Mouse (Mus musculus) limb, embryonic 12.5 days (tissue): ENCODE results near the gene Med19. TPM values are rescaled to one million over a fixed set of nuclear protein-coding genes. Genes with fewer than 3 reads are reported as not detected.

ENCODE experiments used
- ATAC-seq: fragments of 200-750 bp; cut with Nextera tagmentation; 2 replicates; pipeline ENCODE4 v1.8.0; 2017; ENCODE audit warnings: low read depth, moderate TSS enrichment; ENCODE audit not compliant: insufficient number of reproducible peaks, insufficient read depth, low FRiP score, low TSS enrichment
- H3K27ac ChIP-seq: fragments of 300-500 bp; sonication (generic); 2 replicates; pipeline ENCODE4 v1.5.1; 2016; ENCODE audit warnings: mild to moderate bottlenecking, moderate library complexity
- H3K27me3 ChIP-seq: fragments of 300-500 bp; sonication (generic); 2 replicates; pipeline ENCODE4 v1.6.1; 2016; ENCODE audit warnings: mild to moderate bottlenecking, moderate library complexity
- H3K36me3 ChIP-seq: fragments of 300-500 bp; sonication (generic); 2 replicates; pipeline ENCODE4 v1.6.1; 2016; ENCODE audit warnings: mild to moderate bottlenecking, moderate library complexity
- H3K4me1 ChIP-seq: fragments of 300-500 bp; sonication (generic); replicated peaks from 2 replicates; pipeline ENCODE4 v1.6.1; 2016
- H3K4me2 ChIP-seq: fragments of 300-500 bp; sonication (generic); 2 replicates; pipeline ENCODE4 v1.6.1; 2016; ENCODE audit warnings: mild to moderate bottlenecking, moderate library complexity
- H3K4me3 ChIP-seq: fragments of 300-500 bp; sonication (generic); replicated peaks from 2 replicates; pipeline ENCODE4 v1.5.1; 2016; ENCODE audit warnings: mild to moderate bottlenecking
- H3K9ac ChIP-seq: fragments of 300-500 bp; sonication (generic); replicated peaks from 2 replicates; pipeline ENCODE4 v1.6.1; 2016; ENCODE audit warnings: mild to moderate bottlenecking, moderate library complexity
- H3K9me3 ChIP-seq: fragments of 300-500 bp; sonication (generic); 2 replicates; pipeline ENCODE4 v1.6.1; 2016; ENCODE audit warnings: mild to moderate bottlenecking, moderate library complexity
- WGBS: fragments of 180-500 bp; shearing (Covaris S2); methylation state at CpG from one replicate; pipeline ENCODE4 v1.1.7; 2016; 5-methylcytosine and 5-hydroxymethylcytosine counted together
- polyA plus RNA-seq: library from polyadenylated mRNA; unstranded; fragments of >200 nt; fragmentation: Nextera tagmentation; extraction: Ambion mirVana; gene quantifications from 2 replicates; pipeline ENCODE4 v1.2.1, GENCODE M21; 2016

Gene Med19
- polyA plus RNA-seq, 1 experiment from 2014 or later: 37.4 TPM

DNA sequence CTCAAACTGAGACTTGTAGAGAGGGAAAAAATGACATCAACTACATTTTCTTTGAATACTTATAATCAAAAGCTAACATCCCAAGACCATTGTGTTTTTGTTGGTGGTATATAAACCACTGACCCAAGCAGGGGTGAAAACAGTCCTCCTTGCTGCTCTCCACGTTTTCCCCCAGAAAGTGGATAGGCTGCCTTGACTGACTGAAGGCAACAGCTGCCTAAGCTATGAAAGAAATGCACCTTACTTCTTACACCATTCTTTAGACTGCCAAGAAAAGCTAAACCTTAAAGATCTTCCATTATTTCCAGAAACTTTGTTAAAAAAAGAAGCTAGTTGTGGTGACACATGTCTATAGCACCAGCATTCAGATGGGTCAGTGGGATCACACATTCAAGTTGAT lies 32.1 kb upstream of the Med19 start:
- ATAC-seq: no peak
- H3K9me3 ChIP-seq: no peaks in the 10 kb centered on the region
- no peak overlapping the region for H3K27ac ChIP-seq
- no peak overlapping the region for H3K4me3 ChIP-seq
- no peaks in the 10 kb centered on the region for H3K27me3 ChIP-seq
- no peak overlapping the region for H3K4me2 ChIP-seq
- no peak overlapping the region for H3K9ac ChIP-seq
- peaks cover 13% of the 10 kb centered on the region for H3K4me1 ChIP-seq
- WGBS: 67% methylated on average over 1 of the region's 1 CpGs
- H3K36me3 ChIP-seq: no peaks in the 10 kb centered on the region

DNA sequence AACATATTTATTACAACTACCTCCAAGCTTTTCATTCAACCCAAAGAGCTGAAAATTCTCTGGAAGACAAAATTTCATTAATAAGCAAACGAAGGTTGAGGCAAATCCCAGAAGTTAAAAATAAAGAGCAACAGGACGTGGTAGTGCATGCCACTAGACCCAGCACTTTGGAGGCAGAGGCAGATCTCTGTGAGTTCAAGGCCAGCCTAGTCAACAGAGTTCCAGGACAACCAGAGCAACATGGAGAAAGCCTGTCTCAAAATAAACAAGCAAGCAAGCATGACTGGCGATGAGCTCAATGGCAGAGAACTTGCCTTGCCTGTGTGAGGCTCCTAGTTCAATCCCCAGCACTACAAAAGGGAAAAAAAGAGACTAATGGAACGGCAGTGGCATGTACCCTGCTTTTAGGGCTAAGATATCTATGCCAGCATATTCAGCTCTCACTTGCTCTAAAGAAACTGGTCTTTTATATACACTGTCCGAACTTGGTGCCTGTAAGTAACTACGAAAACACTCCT lies 31.1 kb upstream of the Med19 start:
- Histone ChIP-seq H3K9me3 (no peaks in the 10 kb centered on the region), H3K4me1 (peaks cover 13% of the 10 kb centered on the region), H3K27me3 (no peaks in the 10 kb centered on the region), H3K36me3 (no peaks in the 10 kb centered on the region), H3K4me3 (no peak overlapping the region), H3K9ac (no peak overlapping the region), H3K27ac (no peak overlapping the region), H3K4me2 (no peak overlapping the region)
- WGBS: 92% methylated on average over 6 of the region's 6 CpGs
- ATAC-seq: no peak

DNA sequence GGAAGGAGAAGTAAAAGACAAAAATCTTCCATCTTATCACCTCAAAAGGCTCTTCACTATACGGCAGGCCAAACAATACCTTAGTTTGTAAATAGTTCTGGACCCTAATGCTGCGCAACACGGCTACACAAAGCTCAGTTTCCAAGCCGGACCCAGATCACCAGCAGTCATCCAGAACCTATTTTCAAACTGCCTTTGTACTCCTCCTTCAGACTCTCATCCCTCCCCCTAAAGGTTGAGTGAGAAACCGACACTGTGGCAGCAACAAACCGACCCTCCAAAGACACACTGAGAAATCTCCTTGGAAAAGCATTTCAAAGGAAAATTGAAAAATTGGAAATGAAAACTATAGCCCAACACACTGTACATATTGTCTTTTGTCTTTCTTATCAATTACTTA lies 29.8 kb upstream of the Med19 start:
- H3K27me3 ChIP-seq: no peaks in the 10 kb centered on the region
- no peaks in the 10 kb centered on the region for H3K36me3 ChIP-seq
- peak overlapping the region; percentile 70 for H3K4me3 ChIP-seq
- H3K27ac ChIP-seq: no peak overlapping the region
- no peak for ATAC-seq
- no peaks in the 10 kb centered on the region for H3K9me3 ChIP-seq
- H3K4me2 ChIP-seq: peak overlapping the region; percentile 71
- peak overlapping the region; percentile 46 for H3K9ac ChIP-seq
- 55% methylated on average over 6 of the region's 6 CpGs for WGBS
- H3K4me1 ChIP-seq: peaks cover 13% of the 10 kb centered on the region

GRCm38 (mm10) chr2:84649674-84650073 lies 28.5 kb upstream of the Med19 start:
- Histone ChIP-seq H3K27me3 (no peaks in the 10 kb centered on the region), H3K9me3 (no peaks in the 10 kb centered on the region), H3K36me3 (no peaks in the 10 kb centered on the region), H3K4me1 (peaks cover 13% of the 10 kb centered on the region), H3K4me2 (peak overlapping the region; percentile 71), H3K9ac (peak overlapping the region; percentile 83), H3K27ac (peak overlapping the region; percentile 97; the same call in 1 of the 2 replicates), H3K4me3 (peak overlapping the region; percentile 70)
- WGBS: 0% methylated on average over 10 of the region's 10 CpGs
- no peak for ATAC-seq

- Histone ChIP-seq H3K27me3 (no peaks in the 10 kb centered on the region), H3K27ac (peak within 1 kb of the TSS; percentile 97), H3K4me2 (peak within 1 kb of the TSS; percentile 71), H3K36me3 (no peaks in the 10 kb centered on the region), H3K4me1 (peaks cover 13% of the 10 kb centered on the region), H3K4me3 (peak within 1 kb of the TSS; percentile 70), H3K9ac (peak within 1 kb of the TSS; percentile 83), H3K9me3 (no peaks in the 10 kb centered on the region)
- WGBS: under 1% methylated on average over 15 of the region's 15 CpGs
- peak; percentile 95 for ATAC-seq
These were observed 27.6 kb upstream of the Med19 start, which contains the start of gene Ctnnd1 for GRCm38 (mm10) chr2:84650464-84651195. Gene Ctnnd1 (minus strand): TSS chr2:84650765.

DNA sequence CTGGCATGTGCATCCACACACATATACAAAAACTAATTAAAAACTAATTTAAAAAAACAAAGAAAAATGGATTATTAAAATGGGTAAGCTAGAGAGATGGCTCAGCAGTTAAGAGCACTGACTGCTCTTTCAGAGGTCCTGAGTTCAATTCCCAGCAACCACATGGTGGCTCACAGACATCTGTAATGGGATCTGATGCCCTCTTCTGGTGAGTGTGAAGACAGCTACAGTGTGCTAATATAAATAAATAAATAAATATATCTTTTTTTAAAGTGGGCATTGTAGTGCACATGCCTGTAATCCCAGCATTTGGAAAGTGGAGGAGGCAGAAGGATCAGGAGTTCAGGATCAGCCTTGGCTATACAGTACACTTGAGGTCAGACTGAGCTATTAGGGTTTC lies 24.8 kb upstream of the Med19 start:
- Histone ChIP-seq H3K4me1 (peaks cover 4% of the 10 kb centered on the region; the same call in 1 of the 2 replicates), H3K27me3 (no peaks in the 10 kb centered on the region), H3K36me3 (no peaks in the 10 kb centered on the region), H3K9me3 (no peaks in the 10 kb centered on the region), H3K4me3 (no peak overlapping the region), H3K9ac (no peak overlapping the region), H3K27ac (no peak overlapping the region), H3K4me2 (no peak overlapping the region)
- no peak for ATAC-seq

DNA sequence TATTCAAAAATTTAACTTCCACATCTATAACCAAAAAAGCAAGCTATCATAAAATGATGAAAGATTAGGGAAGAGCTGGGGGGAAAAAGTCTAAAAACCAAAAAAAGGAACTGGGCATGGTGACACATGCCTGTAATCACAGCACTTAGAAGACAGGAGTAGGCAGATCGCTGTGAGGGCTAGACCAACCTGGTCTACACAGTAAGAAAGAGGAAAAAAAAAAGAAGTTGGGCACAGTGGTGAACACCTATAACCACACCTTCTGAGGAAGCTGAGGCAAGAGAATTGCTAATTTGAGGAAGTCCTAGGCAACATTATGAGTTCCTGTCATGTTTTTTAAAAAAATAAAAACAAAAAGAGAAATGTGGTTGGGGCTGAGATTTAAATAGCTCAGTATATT lies 22.3 kb upstream of the Med19 start:
- Histone ChIP-seq H3K4me2 (no peak overlapping the region), H3K4me1 (no peaks in the 10 kb centered on the region), H3K4me3 (no peak overlapping the region), H3K27ac (no peak overlapping the region), H3K9me3 (no peaks in the 10 kb centered on the region), H3K36me3 (no peaks in the 10 kb centered on the region), H3K9ac (no peak overlapping the region), H3K27me3 (no peaks in the 10 kb centered on the region)
- ATAC-seq: no peak
- WGBS: 75% methylated on average over 1 of the region's 1 CpGs

- Histone ChIP-seq H3K4me1 (no peaks in the 10 kb centered on the region), H3K4me3 (no peak within 1 kb of the TSS), H3K27ac (no peak within 1 kb of the TSS), H3K9ac (no peak within 1 kb of the TSS), H3K4me2 (no peak within 1 kb of the TSS), H3K27me3 (no peaks in the 10 kb centered on the region), H3K36me3 (no peaks in the 10 kb centered on the region), H3K9me3 (no peaks in the 10 kb centered on the region)
- WGBS: 93% methylated on average over 32 of the region's 32 CpGs
- ATAC-seq: no peak
These were observed 19.4 kb upstream of the Med19 start, which contains the start of gene Btbd18 for GRCm38 (mm10) chr2:84658806-84659205. Gene Btbd18 (plus strand): TSS chr2:84659079.

DNA sequence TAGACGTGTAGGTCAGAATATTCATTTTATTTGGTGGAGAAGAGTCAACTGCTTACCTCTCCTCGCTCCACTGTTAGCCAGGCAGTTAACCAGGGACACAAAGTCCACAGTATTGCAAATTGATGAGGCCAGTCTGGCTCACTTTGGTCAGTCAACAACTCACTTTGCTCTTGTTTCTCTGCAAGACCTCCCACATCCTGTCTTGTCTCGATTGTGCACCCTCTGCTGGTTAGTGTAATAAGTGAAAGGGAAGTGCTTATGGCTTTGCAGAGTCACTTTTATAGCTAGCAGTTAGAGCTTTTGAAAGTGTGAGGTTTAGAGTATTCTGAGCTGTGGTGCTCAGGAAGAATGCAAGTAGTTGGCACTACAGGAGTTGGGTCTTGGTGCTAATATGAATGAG lies 17.9 kb upstream of the Med19 start:
- Histone ChIP-seq H3K4me2 (no peak overlapping the region), H3K4me3 (no peak overlapping the region), H3K9ac (no peak overlapping the region), H3K36me3 (no peaks in the 10 kb centered on the region), H3K27me3 (no peaks in the 10 kb centered on the region), H3K4me1 (no peaks in the 10 kb centered on the region), H3K27ac (no peak overlapping the region), H3K9me3 (no peaks in the 10 kb centered on the region)
- no peak for ATAC-seq
- WGBS: 59% methylated on average over 3 of the region's 3 CpGs

DNA sequence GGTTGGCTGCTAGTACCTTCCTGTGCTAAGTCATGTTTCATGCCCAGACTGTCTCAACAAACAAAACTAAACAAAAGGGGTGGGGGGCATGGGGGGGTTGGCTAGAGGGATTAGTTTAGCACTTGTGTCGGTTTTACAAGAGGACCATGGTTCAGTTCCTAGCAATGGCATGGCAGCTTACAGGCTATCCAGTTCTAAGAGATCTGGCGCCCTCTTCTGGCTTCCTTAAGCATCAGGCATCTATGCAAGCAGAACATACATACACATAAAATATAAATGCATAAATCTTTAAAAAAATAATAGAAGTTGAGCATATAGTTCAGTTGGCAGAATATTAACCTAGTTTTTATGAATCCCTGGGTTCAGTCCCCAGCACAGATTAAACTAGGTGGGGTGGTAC lies 15.3 kb upstream of the Med19 start:
- Histone ChIP-seq H3K4me3 (no peak overlapping the region), H3K27me3 (no peaks in the 10 kb centered on the region), H3K36me3 (peaks cover 7% of the 10 kb centered on the region; the same call in 1 of the 2 replicates), H3K9me3 (no peaks in the 10 kb centered on the region), H3K27ac (no peak overlapping the region), H3K4me1 (no peaks in the 10 kb centered on the region), H3K9ac (no peak overlapping the region), H3K4me2 (no peak overlapping the region)
- 33% methylated on average over 2 of the region's 2 CpGs for WGBS
- no peak for ATAC-seq

DNA sequence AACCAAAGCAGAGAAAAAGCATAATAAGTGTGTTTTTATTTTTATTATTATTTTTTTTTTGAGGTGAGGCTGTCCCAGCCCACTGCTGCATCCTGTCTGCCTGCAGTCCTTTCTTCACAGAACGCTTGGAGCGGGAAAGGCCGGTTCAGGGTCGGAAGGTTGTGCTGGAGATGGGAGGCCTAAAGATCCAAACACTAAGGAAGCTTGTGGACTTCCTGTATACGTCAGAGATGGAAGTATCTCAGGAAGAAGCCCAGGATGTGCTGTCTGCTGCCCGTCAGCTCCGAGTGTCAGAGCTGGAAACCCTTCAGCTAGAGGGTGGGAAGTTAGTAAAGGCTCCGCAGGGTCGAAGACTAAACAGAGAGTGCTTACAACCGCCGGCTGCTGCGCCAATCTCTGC lies 12.1 kb upstream of the Med19 start:
- Histone ChIP-seq H3K27me3 (no peaks in the 10 kb centered on the region), H3K27ac (peak overlapping the region; percentile 23; the same call in 1 of the 2 replicates), H3K4me3 (no peak overlapping the region), H3K9ac (no peak overlapping the region), H3K4me1 (peaks cover 8% of the 10 kb centered on the region; the same call in 1 of the 2 replicates), H3K9me3 (no peaks in the 10 kb centered on the region), H3K36me3 (peaks cover 23% of the 10 kb centered on the region), H3K4me2 (no peak overlapping the region)
- 67% methylated on average over 12 of the region's 12 CpGs for WGBS
- no peak for ATAC-seq
